Mouse (Mus musculus) liver, postnatal 0 days (tissue): Measurements from ENCODE around the gene Knstrn.

Source experiments
- CTCF ChIP-seq: sonication (generic); IDR thresholded peaks from 2 replicates; pipeline ENCODE4 v1.5.1; 2016; ENCODE audit warnings: antibody characterized with exemption, low read depth
- EP300 ChIP-seq: IDR thresholded peaks from 2 replicates; pipeline ENCODE4 v1.6.1; 2016; ENCODE audit warnings: antibody characterized with exemption, low read depth, mild to moderate bottlenecking

DNA sequence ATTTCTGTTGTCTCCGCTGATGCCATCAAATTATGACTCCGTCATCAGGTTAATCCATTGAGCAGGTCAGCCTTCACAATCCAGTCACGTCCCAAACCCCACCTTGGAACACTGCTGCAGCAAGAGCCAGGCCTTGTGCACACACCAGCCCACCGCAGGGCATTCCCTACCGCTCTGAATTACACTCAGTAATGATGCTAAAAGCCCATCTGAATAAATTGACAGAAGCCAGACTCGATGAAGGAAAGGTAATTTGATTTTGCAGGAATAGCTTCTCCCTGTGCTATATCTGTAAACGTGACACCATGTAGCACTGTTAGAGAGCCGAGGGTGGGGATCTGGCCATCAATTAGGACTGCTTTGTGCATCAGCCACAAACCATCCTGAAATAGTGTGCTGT lies 61.5 kb downstream of the Knstrn start:
- TF ChIP-seq CTCF (no peak), EP300 (no peak)
